Mouse (Mus musculus) embryonic facial prominence, embryonic 14.5 days (tissue): ENCODE data around the gene Ralgapa1. TPM values are rescaled to one million over a fixed set of nuclear protein-coding genes. Genes with fewer than 3 reads are reported as not detected.

Experiments
- ATAC-seq: fragments of 200-750 bp; cut with Nextera tagmentation; 2 replicates; pipeline ENCODE4 v1.8.0; 2017; ENCODE audit warnings: low read depth, moderate number of reproducible peaks, moderate TSS enrichment
- DNase-seq: peaks from one replicate; pipeline ENCODE4 v3.0.0-alpha.2; 2015; ENCODE audit warnings: low spot score
- H3K27ac ChIP-seq: fragments of 300-500 bp; sonication (generic); replicated peaks from 2 replicates; pipeline ENCODE4 v1.5.1; 2014; ENCODE audit warnings: low read depth, mild to moderate bottlenecking, low read length, moderate library complexity
- H3K27me3 ChIP-seq: fragments of 300-500 bp; sonication (generic); replicated peaks from 2 replicates; pipeline ENCODE4 v1.6.1; 2014; ENCODE audit warnings: low read length; ENCODE audit not compliant: control insufficient read depth, insufficient read depth
- H3K36me3 ChIP-seq: fragments of 300-500 bp; sonication (generic); 2 replicates; pipeline ENCODE4 v1.6.1; 2014; ENCODE audit warnings: low read length, mixed read lengths; ENCODE audit not compliant: control insufficient read depth, insufficient read depth
- H3K4me1 ChIP-seq: fragments of 300-500 bp; sonication (generic); 2 replicates; pipeline ENCODE4 v1.6.1; 2014; ENCODE audit warnings: antibody characterized with exemption, low read length; ENCODE audit not compliant: control insufficient read depth, insufficient read depth
- H3K4me2 ChIP-seq: fragments of 300-500 bp; sonication (generic); 2 replicates; pipeline ENCODE4 v1.6.1; 2014; ENCODE audit warnings: low read depth, mild to moderate bottlenecking, low read length, moderate library complexity, mixed read lengths
- H3K4me3 ChIP-seq: fragments of 300-500 bp; sonication (generic); 2 replicates; pipeline ENCODE4 v1.5.1; 2014; ENCODE audit warnings: low read depth, mild to moderate bottlenecking, low read length
- H3K9ac ChIP-seq: fragments of 300-500 bp; sonication (generic); 2 replicates; pipeline ENCODE4 v1.6.1; 2014; ENCODE audit warnings: low read depth, mild to moderate bottlenecking, low read length, moderate library complexity, mixed read lengths
- H3K9me3 ChIP-seq: fragments of 300-500 bp; sonication (generic); 2 replicates; pipeline ENCODE4 v1.6.1; 2016; ENCODE audit warnings: low read length; ENCODE audit not compliant: control insufficient read depth
- WGBS: fragments of 180-500 bp; shearing (Covaris S2); extraction: QIAGEN DNeasy Blood & Tissue Kit; methylation state at CpG from one replicate; pipeline ENCODE4 v1.1.7; 2014; 5-methylcytosine and 5-hydroxymethylcytosine counted together
- polyA plus RNA-seq: library from polyadenylated mRNA; unstranded; fragments of >200 nt; fragmentation: Nextera tagmentation; extraction: Ambion mirVana; gene quantifications from 2 replicates; pipeline ENCODE4 v1.2.1, GENCODE M21; 2014

The Ralgapa1 gene
- polyA plus RNA-seq, 1 experiment from 2014 or later = 21.5 TPM

GRCm38 (mm10) chr12:55837495-55837894 is 16.5 kb upstream of the Ralgapa1 start:
- Histone ChIP-seq H3K27me3 (no peaks in the 10 kb centered on the region), H3K9me3 (no peaks in the 10 kb centered on the region), H3K36me3 (peaks cover 13% of the 10 kb centered on the region), H3K27ac (no peak overlapping the region), H3K9ac (no peak overlapping the region), H3K4me3 (peak overlapping the region; percentile 91), H3K4me2 (peak overlapping the region; percentile 78), H3K4me1 (peaks cover 5% of the 10 kb centered on the region; the same call in 1 of the 2 replicates)
- DNase-seq (no peak), ATAC-seq (no peak)
- 83% methylated on average over 3 of the region's 3 CpGs for WGBS

- Histone ChIP-seq H3K27me3 (no peaks in the 10 kb centered on the region), H3K9me3 (no peaks in the 10 kb centered on the region), H3K36me3 (peaks cover 2% of the 10 kb centered on the region), H3K4me3 (peak within 1 kb of the TSS; percentile 91), H3K4me2 (peak within 1 kb of the TSS; percentile 78), H3K9ac (peak within 1 kb of the TSS; percentile 85), H3K4me1 (peaks cover 5% of the 10 kb centered on the region; the same call in 1 of the 2 replicates), H3K27ac (peak within 1 kb of the TSS; percentile 95)
- 0% methylated on average over 41 of the region's 77 CpGs for WGBS
- ATAC-seq (peak; percentile 99), DNase-seq (peak; percentile 100)
Observed at GRCm38 (mm10) chr12:55836199-55836951, 15.4 kb upstream of the Ralgapa1 start, which contains the start of gene Brms1l. TSS of gene Brms1l (plus strand) at chr12:55836324.

GRCm38 (mm10) chr12:55835857-55836198 is 14.9 kb upstream of the Ralgapa1 start:
- H3K9me3 ChIP-seq = no peaks in the 10 kb centered on the region
- H3K27me3 ChIP-seq = no peaks in the 10 kb centered on the region
- H3K27ac ChIP-seq = peak overlapping the region; percentile 69; the same call in 1 of the 2 replicates
- WGBS = under 1% methylated on average over 6 of the region's 6 CpGs
- ATAC-seq (no peak), DNase-seq (no peak)
- no peaks in the 10 kb centered on the region for H3K36me3 ChIP-seq
- H3K9ac ChIP-seq = peak overlapping the region; percentile 19; the same call in 1 of the 2 replicates
- peaks cover 5% of the 10 kb centered on the region; the same call in 1 of the 2 replicates for H3K4me1 ChIP-seq
- peak overlapping the region; percentile 91 for H3K4me3 ChIP-seq
- peak overlapping the region; percentile 44 for H3K4me2 ChIP-seq

GRCm38 (mm10) chr12:55834891-55835290 is 13.9 kb upstream of the Ralgapa1 start:
- Histone ChIP-seq H3K27ac (no peak overlapping the region), H3K36me3 (no peaks in the 10 kb centered on the region), H3K9ac (no peak overlapping the region), H3K9me3 (no peaks in the 10 kb centered on the region), H3K4me2 (no peak overlapping the region), H3K4me3 (no peak overlapping the region), H3K27me3 (no peaks in the 10 kb centered on the region), H3K4me1 (peaks cover 5% of the 10 kb centered on the region; the same call in 1 of the 2 replicates)
- no peak for DNase-seq
- 85% methylated on average over 8 of the region's 8 CpGs for whole genome bisulfite sequencing
- ATAC-seq = no peak

- Histone ChIP-seq H3K4me1 (peaks cover 5% of the 10 kb centered on the region; the same call in 1 of the 2 replicates), H3K4me3 (no peak overlapping the region), H3K27me3 (no peaks in the 10 kb centered on the region), H3K36me3 (no peaks in the 10 kb centered on the region), H3K27ac (no peak overlapping the region), H3K4me2 (no peak overlapping the region), H3K9ac (no peak overlapping the region), H3K9me3 (no peaks in the 10 kb centered on the region)
- 70% methylated on average over 9 of the region's 9 CpGs for WGBS
- ATAC-seq (no peak), DNase-seq (no peak)
Observed at GRCm38 (mm10) chr12:55833906-55834625, 13.1 kb upstream of the Ralgapa1 start.

GRCm38 (mm10) chr12:55832961-55833360 is 12.0 kb upstream of the Ralgapa1 start:
- H3K9me3 ChIP-seq = no peaks in the 10 kb centered on the region
- no peak overlapping the region for H3K27ac ChIP-seq
- no peak for DNase-seq
- H3K27me3 ChIP-seq = no peaks in the 10 kb centered on the region
- peaks cover 5% of the 10 kb centered on the region; the same call in 1 of the 2 replicates for H3K4me1 ChIP-seq
- ATAC-seq = no peak
- H3K9ac ChIP-seq = no peak overlapping the region
- H3K36me3 ChIP-seq = no peaks in the 10 kb centered on the region
- H3K4me3 ChIP-seq = no peak overlapping the region
- no peak overlapping the region for H3K4me2 ChIP-seq

- DNase-seq = peak; percentile 72
- no peaks in the 10 kb centered on the region for H3K27me3 ChIP-seq
- no peak overlapping the region for H3K9ac ChIP-seq
- ATAC-seq = no peak
- WGBS = 18% methylated on average over 2 of the region's 2 CpGs
- H3K4me3 ChIP-seq = no peak overlapping the region
- H3K4me2 ChIP-seq = no peak overlapping the region
- no peak overlapping the region for H3K27ac ChIP-seq
- H3K36me3 ChIP-seq = no peaks in the 10 kb centered on the region
- H3K4me1 ChIP-seq = no peaks in the 10 kb centered on the region
- H3K9me3 ChIP-seq = no peaks in the 10 kb centered on the region
Observed at GRCm38 (mm10) chr12:55831101-55831500, 10.1 kb upstream of the Ralgapa1 start.

- DNase-seq (no peak), ATAC-seq (no peak)
- H3K4me2 ChIP-seq = no peak overlapping the region
- no peak overlapping the region for H3K4me3 ChIP-seq
- H3K9me3 ChIP-seq = no peaks in the 10 kb centered on the region
- H3K36me3 ChIP-seq = no peaks in the 10 kb centered on the region
- no peaks in the 10 kb centered on the region for H3K4me1 ChIP-seq
- H3K9ac ChIP-seq = no peak overlapping the region
- no peaks in the 10 kb centered on the region for H3K27me3 ChIP-seq
- no peak overlapping the region for H3K27ac ChIP-seq
- 82% methylated on average over 2 of the region's 2 CpGs for WGBS
Observed at GRCm38 (mm10) chr12:55825537-55825936, 4.6 kb upstream of the Ralgapa1 start.
